Mouse (Mus musculus) embryo, embryonic 10.5 days (tissue): ENCODE measurements around the gene Gm10260.

Source experiments
- DNase-seq: peaks from one replicate; pipeline ENCODE4 v3.0.0-alpha.2; 2015; ENCODE audit warnings: low spot score

The Gm10260 gene

DNA sequence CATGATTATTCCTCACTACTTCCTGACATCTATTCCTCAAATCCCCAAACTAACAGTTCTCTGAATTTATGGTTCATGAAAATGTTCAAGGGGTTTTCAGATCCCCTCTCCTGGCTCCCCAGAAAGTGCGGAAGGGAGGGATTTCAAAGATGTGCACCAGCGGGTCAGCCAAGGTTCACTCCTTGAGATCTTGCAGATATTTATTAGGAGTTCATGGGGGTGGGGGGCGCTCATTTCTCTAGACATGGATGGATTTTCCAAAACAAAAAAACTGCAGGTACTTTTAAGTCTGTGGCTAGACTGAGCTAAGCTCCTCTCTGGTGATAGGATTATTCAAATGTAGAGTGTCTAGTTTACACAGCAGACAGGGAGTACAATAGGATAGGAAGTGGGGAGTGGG is 8.4 kb upstream of the Gm10260 start:
- no peak for DNase-seq

DNA sequence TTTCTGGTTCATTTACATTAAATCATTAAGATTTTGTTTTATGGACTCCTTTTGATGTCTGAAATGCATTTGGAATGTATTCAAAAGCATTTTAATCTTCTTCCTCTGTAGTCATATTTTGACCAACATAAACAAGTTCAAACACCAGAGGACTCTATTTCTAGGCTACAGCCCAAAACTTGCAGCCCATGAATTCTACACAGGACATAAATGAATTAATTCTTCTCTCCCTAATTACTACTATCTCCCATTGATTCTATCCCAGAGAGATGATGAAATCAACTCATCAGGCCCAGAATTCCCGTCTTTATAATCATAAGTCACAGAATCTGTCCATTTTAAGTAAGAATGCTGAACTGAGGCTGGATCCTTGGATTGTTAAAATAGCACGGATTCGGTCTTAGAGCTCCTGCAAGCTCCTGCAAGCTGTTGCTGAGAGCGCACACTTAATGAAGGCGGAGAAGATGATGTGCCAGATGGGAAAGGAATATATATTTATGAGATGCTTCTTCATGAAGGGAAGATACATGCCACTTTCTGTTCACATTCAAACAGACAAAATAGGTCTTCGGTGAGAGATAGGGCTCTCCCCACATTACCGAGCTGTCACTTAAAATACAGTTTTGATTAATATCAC is 7.7 kb upstream of the Gm10260 start:
- no peak for DNase-seq

DNA sequence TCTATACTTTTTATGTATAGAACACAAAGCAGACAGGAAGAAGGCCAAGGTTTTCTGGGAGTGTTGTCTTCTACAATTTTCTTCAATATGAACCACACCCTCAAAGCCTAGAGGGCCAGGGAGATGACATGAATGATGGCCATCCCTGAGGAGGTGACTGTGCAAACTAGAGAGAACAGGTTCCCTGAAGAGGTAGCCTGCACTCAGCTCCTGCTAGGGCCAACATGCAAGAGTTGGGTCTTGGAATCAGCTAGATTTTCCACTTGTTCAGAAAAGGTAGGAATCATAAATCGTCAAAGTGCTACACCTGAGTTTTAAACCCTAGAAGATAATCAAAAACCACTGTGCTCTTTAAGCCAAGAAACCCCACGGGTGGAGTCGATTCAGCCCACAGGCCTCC is 6.2 kb upstream of the Gm10260 start:
- DNase-seq: no peak

DNA sequence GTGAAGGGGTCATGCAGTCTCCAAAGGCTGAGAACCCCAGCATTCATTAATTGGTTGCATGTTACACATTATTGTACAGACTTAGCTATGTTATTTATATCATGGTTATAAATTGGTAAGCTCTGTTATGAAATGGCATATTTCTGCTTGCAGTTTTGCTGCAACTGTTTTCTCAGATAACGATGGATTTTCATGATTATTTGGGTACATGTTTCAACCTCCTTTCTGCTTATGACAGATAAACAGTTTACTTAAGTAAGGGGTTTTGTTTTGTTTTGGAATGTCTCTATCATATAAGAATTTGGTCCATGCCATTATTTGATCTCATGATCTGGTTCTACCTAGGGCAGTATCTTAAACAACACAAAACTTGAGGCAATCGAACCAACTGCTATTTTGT is 5.5 kb upstream of the Gm10260 start:
- DNase-seq: no peak

DNA sequence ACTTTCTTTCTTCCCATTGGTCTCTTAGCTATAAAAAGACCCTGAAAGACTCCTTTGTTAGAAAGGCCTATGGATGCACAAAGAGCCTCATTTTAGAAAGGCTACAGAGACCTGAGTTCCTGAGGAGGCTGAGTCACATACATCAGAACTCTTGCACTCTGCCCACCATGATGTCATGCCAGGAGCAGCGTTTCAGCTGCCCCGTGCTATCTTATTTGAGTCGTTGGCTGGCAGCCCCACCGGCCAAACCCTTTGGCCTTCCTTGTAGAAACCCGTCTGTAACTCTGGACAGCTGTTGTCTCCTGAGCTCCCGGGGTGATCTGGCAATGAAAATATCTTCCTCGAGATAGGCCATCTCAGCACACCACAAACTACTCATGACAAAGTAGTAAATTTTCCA is 3.6 kb upstream of the Gm10260 start:
- peak; percentile 17 for DNase-seq

- DNase-seq: no peak
Observed at GRCm38 (mm10) chr13:97763436-97763835, 3.0 kb upstream of the Gm10260 start.

DNA sequence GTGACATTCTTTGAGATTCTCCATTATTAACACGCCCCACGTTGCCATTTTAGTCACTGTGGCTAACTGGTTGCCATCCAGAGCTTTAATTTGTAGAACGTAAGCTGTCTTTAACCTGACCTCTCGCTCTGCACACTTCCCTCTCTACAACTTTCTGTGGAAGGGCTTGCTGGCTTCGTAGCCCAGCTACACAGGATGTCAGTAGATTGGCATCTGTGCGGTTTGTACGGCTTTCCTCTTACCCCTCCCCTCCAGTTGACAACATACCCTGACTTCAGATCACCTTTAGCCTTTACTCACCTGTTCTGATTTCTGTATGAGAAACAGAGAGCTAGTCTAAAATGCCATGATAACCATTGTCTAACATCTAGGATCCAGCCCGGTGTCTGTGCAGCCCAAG is 1.7 kb upstream of the Gm10260 start:
- no peak for DNase-seq

- DNase-seq: no peak
Observed at GRCm38 (mm10) chr13:97757033-97757432, 3.4 kb downstream of the Gm10260 start.

GRCm38 (mm10) chr13:97756091-97756490 is 4.3 kb downstream of the Gm10260 start:
- DNase-seq: no peak

DNA sequence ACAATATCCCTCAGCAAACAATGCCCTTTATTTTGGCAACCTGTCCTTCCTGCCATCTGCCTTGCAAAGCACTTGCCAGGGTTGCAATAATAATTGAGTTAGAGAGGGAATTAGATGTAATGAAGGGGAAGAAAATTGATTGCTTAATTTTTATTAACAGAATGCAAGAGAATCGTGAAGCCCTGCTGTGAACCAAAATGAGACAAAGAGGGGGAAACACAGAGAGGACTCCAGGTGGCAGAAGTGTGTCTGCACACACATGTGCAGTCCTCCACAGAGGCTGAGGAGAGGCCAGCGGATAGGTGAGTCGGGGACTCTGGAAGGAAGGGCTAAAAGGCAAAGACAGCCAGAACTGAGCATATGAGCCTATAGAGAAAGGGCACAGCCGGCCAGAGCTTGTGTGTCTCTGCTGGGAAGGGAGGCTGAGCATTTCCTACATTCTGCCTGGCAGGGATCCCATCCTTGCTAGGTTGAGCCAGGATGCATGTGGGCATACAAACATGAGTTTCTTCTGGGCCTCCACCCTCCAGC is 9.5 kb downstream of the Gm10260 start:
- no peak for DNase-seq

DNA sequence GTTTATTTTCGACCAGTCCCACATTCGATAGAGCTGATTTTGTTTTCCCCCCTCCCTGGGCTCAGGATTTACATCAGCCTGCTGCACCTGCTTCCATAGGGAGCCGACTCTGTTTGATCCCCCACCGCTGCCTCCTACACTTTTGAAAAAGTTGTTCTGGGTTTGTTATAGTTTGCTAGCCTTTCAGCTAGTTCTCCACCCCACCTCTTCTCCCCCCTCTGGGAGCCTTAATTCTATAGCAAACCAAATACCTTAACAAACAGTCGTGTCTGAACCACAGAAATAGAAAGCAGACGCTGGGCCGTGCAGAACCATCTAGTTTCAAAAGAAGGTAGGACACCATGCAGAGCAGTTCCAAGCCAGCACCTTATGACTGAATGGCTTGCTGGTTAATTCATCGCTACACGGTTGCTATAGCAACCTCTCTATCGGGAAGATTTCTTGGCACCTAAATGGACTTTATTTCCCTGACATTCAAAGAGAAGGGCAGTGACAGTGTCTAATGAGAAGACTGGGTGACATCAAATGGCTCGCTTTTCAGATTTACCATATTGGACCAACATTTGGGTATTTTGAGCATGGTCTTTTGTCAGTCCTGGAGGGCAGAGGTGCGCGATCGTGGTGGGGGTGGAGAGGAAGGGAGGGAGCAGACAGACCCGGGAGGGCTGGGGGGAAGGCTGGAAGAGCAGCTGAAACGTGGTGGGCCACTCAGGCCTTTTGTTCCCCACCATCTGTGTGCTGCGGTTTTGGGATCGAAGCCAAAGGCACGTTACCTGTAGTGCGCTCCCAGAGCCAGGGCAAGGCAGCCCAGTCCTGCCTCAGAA is 13.2 kb downstream of the Gm10260 start:
- peak; percentile 70 for DNase-seq

DNA sequence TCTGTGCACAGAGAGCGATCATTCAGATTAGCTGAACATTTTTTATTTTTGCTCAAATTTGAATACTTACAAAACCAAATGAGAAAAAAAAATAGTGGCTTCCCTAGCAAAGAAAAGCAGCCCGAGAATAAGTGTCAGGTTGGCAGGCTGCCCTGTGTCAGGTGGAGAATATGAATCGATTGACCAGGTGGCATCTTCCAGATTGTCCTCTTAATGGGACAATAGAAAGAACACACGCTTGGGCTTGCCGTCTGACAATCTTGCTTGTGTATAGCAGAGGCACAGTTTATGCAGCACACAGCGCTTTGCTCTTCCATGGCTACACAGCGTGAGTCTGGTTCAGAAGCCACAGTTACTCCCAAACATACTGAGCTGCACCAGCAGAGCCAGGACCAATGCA is 15.8 kb downstream of the Gm10260 start:
- DNase-seq: no peak

DNA sequence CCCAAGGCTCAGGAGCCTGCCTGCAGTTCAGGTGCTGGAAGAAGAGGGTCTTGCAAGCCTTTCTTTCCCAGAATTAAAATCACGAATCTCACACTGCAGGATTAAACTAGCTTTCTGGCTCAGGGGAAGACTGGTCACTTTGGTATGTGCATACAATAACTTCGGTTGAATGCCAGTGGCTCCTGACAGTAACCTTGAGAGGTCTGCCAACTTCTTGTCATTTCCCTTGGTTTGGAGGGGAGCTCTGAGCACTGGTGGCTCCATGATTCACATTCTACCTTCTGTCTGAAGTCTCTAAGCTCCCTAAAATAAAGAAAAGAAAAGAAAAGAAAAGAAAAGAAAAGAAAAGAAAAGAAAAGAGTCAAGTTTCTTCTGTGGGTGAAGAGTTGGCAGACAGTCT is 16.4 kb downstream of the Gm10260 start:
- no peak for DNase-seq

DNA sequence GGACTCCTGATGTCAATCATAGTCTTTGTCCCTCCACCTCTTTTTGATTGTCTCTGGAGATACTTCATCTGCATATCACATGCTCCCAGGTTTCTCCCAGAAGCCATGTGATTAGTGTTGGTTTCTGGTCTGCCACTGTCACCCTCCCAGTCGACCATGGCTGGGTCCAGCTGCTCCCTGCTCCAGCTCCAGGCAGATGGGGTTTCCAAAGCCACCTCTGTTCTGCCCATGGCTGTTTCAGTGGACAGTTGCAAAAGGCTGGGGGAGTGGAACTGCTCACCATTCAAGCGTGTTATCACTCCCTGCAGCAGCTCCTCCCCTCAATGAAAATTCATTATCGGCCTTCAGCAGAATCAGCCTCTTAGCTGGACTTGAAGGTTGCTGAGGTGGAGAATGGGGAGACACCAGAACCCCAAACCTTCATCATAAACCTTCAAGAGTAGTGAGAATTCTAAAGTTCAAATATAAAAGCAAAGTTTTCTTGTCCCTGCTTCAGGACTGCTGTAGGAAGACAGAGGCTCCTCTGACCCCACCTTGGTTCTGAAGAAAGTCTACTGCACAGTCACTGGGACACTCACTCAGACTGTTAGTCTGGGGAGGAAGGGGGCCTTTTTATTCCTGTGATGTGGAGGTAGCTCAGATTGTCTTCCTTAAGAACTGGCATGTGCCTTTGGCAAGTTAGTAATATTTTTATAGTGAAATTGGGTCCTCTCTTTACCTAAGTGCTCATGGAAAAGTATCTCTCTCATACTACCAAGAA is 17.0 kb downstream of the Gm10260 start:
- no peak for DNase-seq

DNA sequence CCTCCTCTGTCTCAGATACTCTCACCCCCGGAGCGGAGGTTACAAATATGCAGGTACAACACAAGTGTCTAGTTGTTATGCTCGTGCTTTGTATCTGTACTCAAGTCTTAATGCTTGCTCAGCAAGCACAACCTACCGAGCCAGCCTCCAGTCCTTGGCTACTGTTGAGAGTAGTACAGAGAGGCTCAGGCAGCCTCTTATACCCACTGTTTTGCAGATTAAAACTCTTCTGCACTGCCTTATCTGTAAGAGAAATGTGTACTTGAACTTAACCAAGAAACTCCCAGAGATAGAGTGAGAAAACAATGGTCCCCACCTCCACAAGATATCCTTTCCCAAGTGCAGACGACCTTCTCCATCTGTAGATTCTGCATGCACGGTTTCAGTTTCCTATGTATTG is 24.5 kb downstream of the Gm10260 start:
- DNase-seq: no peak

DNA sequence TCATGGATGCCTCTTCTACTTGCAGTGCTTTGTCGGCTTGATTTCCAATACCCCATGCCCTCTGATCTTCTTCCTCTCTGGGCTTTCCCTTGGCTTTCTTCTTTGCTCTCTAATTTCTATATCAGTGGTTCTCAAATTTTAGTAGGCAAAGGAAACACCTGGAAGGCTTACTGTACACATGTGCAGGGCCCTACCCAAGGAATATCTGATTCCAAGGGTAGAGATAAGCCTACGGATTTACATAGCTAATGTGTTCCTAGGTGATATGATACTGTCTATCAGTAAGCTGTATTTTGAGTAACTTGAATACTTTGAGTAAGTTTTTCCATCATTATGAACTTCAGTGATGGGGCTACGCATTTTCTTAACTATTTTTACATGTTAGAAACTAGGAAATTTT is 25.7 kb downstream of the Gm10260 start:
- no peak for DNase-seq

DNA sequence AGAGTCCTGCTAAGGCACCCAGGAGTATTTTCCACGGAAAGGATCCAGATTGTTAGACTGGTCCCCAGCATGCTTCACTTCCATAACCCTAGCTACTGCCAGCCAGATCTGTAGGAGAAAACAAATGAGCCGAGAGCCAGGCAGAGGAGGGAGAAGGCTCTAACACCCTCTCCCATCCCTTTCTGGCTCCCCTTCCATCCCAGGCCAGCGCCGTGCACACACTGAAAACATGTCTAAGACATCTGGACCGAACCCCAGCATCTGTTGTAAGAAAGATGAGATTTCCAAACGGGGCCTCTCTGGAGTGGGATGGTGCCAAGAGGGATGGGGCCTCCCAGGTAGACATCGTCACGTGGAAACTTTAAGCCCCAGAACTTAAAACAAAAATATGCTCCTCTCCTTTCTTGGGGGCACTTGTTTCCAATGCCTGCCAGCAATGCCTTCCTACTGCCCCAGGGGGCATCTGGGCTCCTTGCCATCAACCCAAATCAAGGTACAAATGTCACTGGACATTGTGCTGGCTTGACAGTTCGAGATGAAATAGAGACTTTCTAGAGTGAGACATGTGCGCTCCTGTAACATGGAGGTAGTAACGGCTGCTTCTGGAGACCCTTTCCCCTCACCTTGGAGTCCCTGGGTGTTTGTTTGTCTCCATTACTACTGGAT is 35.1 kb downstream of the Gm10260 start:
- DNase-seq: no peak

DNA sequence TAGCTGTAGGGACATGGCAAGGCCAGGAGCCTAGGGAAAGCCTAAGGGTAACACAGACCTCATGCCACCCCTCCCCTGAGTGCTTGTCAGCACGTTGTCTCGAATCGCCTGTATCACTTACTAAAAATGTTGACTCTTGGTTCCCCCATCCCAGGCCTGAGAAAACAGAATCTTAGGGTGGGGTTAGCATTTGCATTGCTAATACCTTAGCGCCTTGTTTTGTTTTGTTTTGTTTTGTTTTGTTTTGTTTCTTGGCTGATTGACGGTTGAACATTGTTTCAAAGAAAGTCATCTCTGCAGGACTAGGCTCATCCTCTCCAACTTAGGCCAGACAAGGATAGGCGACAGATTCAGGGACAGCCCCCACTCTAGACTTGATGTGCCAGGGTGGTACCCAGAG is 35.9 kb downstream of the Gm10260 start:
- no peak for DNase-seq

DNA sequence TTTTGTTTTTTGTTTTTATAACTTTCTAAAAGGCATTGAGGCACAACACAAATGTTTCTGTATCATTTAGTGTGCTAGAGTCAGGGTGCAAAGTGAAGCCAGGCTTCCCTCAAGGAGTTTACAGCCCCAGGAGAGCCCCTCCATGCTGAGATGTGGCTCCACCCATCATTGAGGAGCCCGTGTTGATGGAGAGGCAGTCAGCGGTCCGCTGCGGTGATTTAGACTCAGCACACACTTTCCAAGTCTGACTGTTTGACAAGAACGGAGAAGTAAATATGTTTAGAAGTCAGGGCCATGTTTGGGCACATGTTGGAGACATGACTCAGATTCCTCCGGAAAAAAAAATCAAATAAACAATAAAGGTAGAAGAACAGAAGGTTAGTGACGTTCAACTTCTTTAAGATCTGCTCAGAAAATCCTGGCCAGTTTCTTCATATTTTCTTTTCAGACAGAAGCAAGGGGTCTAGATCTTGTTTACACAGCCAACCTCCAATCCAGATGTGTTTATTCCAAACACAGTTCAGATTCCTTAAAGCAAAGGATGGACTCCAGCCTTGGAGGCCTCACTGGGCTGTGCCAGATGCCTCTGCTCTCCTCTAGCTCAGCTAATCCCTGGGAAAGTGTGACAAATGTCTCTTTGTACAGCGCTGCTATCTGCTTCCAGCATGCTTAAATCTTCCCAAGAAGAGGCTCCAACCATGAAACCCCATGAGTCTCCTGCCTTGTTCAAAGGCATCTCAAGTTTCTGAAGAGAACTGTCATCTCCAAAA is 47.7 kb downstream of the Gm10260 start:
- no peak for DNase-seq

GRCm38 (mm10) chr13:97711510-97711909 is 48.9 kb downstream of the Gm10260 start:
- no peak for DNase-seq
